Mouse (Mus musculus) midbrain, postnatal 0 days (tissue): Measurements from ENCODE around the gene Akap10. TPM values are rescaled to one million over a fixed set of nuclear protein-coding genes. Genes with fewer than 3 reads are reported as not detected.

ENCODE experiments used
- ATAC-seq: fragments of 200-750 bp; cut with Nextera tagmentation; 2 replicates; pipeline ENCODE4 v1.8.0; 2017; ENCODE audit warnings: moderate number of reproducible peaks, mild to moderate bottlenecking, moderate TSS enrichment, moderate library complexity; ENCODE audit not compliant: low FRiP score
- DNase-seq: peaks from one replicate; pipeline ENCODE4 v3.0.0-alpha.2; 2015; ENCODE audit warnings: low spot score
- H3K27ac ChIP-seq: fragments of 300-500 bp; sonication (generic); 2 replicates; pipeline ENCODE4 v1.5.1; 2014; ENCODE audit warnings: low read depth, mild to moderate bottlenecking, low read length, mixed read lengths
- H3K27me3 ChIP-seq: fragments of 300-500 bp; sonication (generic); 2 replicates; pipeline ENCODE4 v1.6.1; 2014; ENCODE audit warnings: low read length, control low read depth, mixed read lengths; ENCODE audit not compliant: insufficient read depth
- H3K36me3 ChIP-seq: fragments of 300-500 bp; sonication (generic); 2 replicates; pipeline ENCODE4 v1.6.1; 2014; ENCODE audit warnings: low read length, control low read depth, mixed read lengths; ENCODE audit not compliant: insufficient read depth
- H3K4me1 ChIP-seq: fragments of 300-500 bp; sonication (generic); 2 replicates; pipeline ENCODE4 v1.6.1; 2014; ENCODE audit warnings: mild to moderate bottlenecking, control low read depth, antibody characterized with exemption, low read length, mixed read lengths; ENCODE audit not compliant: insufficient read depth
- H3K4me2 ChIP-seq: fragments of 300-500 bp; sonication (generic); 2 replicates; pipeline ENCODE4 v1.6.1; 2014; ENCODE audit warnings: low read depth, mild to moderate bottlenecking, low read length, mixed read lengths; ENCODE audit not compliant: poor library complexity, severe bottlenecking
- H3K4me3 ChIP-seq: fragments of 300-500 bp; sonication (generic); 2 replicates; pipeline ENCODE4 v1.5.1; 2014; ENCODE audit warnings: low read depth, mild to moderate bottlenecking, low read length, moderate library complexity
- H3K9ac ChIP-seq: fragments of 300-500 bp; sonication (generic); replicated peaks from 2 replicates; pipeline ENCODE4 v1.6.1; 2014; ENCODE audit warnings: mild to moderate bottlenecking, low read length, moderate library complexity, mixed read lengths; ENCODE audit not compliant: poor library complexity, severe bottlenecking
- H3K9me3 ChIP-seq: fragments of 300-500 bp; sonication (generic); 2 replicates; pipeline ENCODE4 v1.6.1; 2016; ENCODE audit warnings: low read length, control low read depth
- CTCF ChIP-seq: IDR thresholded peaks from 2 replicates; pipeline ENCODE4 v1.5.1; 2016; ENCODE audit warnings: antibody characterized with exemption, mild to moderate bottlenecking
- WGBS: fragments of 180-500 bp; shearing (Covaris S2); extraction: QIAGEN DNeasy Blood & Tissue Kit; methylation state at CpG from one replicate; pipeline ENCODE4 v1.1.7; 2014; 5-methylcytosine and 5-hydroxymethylcytosine counted together
- polyA plus RNA-seq: library from polyadenylated mRNA; unstranded; fragments of >200 nt; fragmentation: Nextera tagmentation; extraction: Ambion mirVana; gene quantifications from 2 replicates; pipeline ENCODE4 v1.2.1, GENCODE M21; 2015
- total RNA-seq: library from RNA; depleted of rRNA; stranded (reverse); fragments of >200 nt; gene quantifications from 2 replicates; pipeline ENCODE4 v1.2.3, GENCODE M21; 2014; rRNA removed

Gene Akap10
- total and polyA plus RNA-seq, 2 experiments from 2014 or later: 6.3 to 16.7 TPM

DNA sequence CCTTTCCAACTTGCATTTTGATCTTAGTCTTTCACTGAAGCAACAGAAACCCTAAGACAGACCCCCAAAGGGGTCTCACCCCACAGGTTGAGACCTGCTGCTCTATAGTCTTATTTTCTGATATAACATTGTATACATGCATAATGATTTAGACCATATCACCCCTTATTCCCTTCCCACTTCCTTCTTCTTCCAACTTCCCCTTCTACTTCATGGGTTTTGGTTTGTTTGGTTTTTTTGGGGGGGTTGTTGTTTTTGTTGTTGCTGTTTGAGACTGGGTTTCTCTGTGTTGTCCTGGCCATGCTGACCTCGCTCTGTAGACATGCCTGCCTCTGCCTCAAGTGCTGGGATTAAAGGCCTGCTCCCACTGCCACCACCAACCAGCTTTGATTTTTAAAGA is 90.9 kb downstream of the Akap10 start:
- DNase-seq (no peak), ATAC-seq (no peak)
- WGBS: 96% methylated on average over 1 of the region's 1 CpGs
- no peaks in the 10 kb centered on the region for H3K4me1 ChIP-seq
- no peaks in the 10 kb centered on the region for H3K27me3 ChIP-seq
- no peak overlapping the region for H3K4me2 ChIP-seq
- no peak overlapping the region for H3K9ac ChIP-seq
- H3K4me3 ChIP-seq: no peak overlapping the region
- no peak overlapping the region for H3K27ac ChIP-seq
- no peak for TF ChIP-seq CTCF
- peaks cover 13% of the 10 kb centered on the region for H3K36me3 ChIP-seq
- no peaks in the 10 kb centered on the region for H3K9me3 ChIP-seq

Other genes with a start within 250 kb of the Akap10 start
- gene Fam83g, start 246.2 kb downstream of the Akap10 start, total RNA-seq: 0.60 TPM in 1 of 2 replicates, not detected in the other
- 0.06 and 0.16 TPM in 2 replicates for gene Fam83g, start 246.2 kb downstream of the Akap10 start, polyA plus RNA-seq
- not detected in 2 replicates for gene Slc5a10, start 209.4 kb downstream of the Akap10 start, total RNA-seq
- gene Slc5a10, start 209.4 kb downstream of the Akap10 start, polyA plus RNA-seq: 0.09 and 0.19 TPM in 2 replicates
- gene Prpsap2, start 168.2 kb downstream of the Akap10 start, total RNA-seq: 46.7 and 48.4 TPM in 2 replicates
- gene Prpsap2, start 168.2 kb downstream of the Akap10 start, polyA plus RNA-seq: 42.1 and 43.5 TPM in 2 replicates
- gene Ulk2, start 75.2 kb downstream of the Akap10 start, total RNA-seq: 151 and 154 TPM in 2 replicates
- gene Ulk2, start 75.2 kb downstream of the Akap10 start, polyA plus RNA-seq: 35.5 and 38.2 TPM in 2 replicates
- gene Specc1, start 26.5 kb upstream of the Akap10 start, total RNA-seq: 25.0 and 27.5 TPM in 2 replicates
- gene Specc1, start 26.5 kb upstream of the Akap10 start, polyA plus RNA-seq: 11.6 and 12.8 TPM in 2 replicates